Mouse (Mus musculus): Measurements from ENCODE around the gene Xpc. TPM values are rescaled to one million over a fixed set of nuclear protein-coding genes. Genes with fewer than 3 reads are reported as not detected.

The Xpc gene
- total and polyA plus RNA-seq, 3 experiments: 15.3 to 15.5 TPM; not detected in 1

DNA sequence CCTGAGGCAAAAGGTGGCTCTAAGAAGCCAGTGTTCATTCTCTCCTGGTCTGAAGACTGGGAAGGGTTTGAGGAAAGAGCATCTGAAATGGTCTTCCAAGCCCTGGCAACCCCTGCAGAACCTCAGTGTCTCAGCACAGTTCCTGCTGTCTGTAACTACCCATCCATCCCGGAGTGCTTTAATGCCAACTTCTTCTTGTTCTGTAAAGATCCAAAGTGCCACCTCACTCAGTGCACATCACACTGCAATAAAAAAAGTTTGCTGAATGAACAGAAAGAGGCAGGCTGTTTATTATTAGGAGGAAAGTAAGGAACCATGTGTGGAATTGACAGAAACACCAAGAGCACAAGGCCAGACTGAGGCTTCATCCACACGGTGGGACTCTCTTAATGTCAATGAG lies 45.0 kb downstream of the Xpc start:
- Histone ChIP-seq H3K9me3 (replicated peaks; ENCODE audit: insufficient read depth, low read length) (no peaks in the 10 kb centered on the region), H3K4me1 (ENCODE audit: control insufficient read depth in 1 of 2, insufficient read depth in 2 of 2, low read length in 2 of 2) (peaks cover 0 to 7% of the 10 kb centered on the region in 2 experiments; a peak in 2 of 4 replicates), H3K79me2 (ENCODE audit: control insufficient read depth, insufficient read depth, low read length, poor library complexity) (peaks cover 49% of the 10 kb centered on the region), H3K9ac (ENCODE audit: control insufficient read depth, low read depth, low read length, poor library complexity, severe bottlenecking) (no peak overlapping the region), H3K4me3 (ENCODE audit: control insufficient read depth in 1 of 2, insufficient read depth in 1 of 2, low read depth in 2 of 2, low read length in 2 of 2) (no peak overlapping the region), H3K27ac (ENCODE audit: control insufficient read depth, low read depth, low read length) (no peak overlapping the region), H3K36me3 (ENCODE audit: control insufficient read depth in 1 of 2, insufficient read depth in 2 of 2, low read length in 2 of 2) (peaks cover 16 to 17% of the 10 kb centered on the region in 2 experiments), H3K27me3 (ENCODE audit: control insufficient read depth in 1 of 2, insufficient read depth in 2 of 2, low read length in 2 of 2) (no peaks in the 10 kb centered on the region)
- DNase-seq (ENCODE audit: low read depth, low spot score): no peak
- no peak for TF ChIP-seq MAX (IDR thresholded peaks at IDR 0.05; ENCODE audit: low read length)
- TF ChIP-seq RAD21 (IDR thresholded peaks at IDR 0.05; ENCODE audit: low read depth, low read length): no peak
- peak; percentile 58; the same call in 1 of the 2 replicates for TF ChIP-seq POLR2AphosphoS2 (IDR thresholded peaks at IDR 0.05; ENCODE audit: low read length)

DNA sequence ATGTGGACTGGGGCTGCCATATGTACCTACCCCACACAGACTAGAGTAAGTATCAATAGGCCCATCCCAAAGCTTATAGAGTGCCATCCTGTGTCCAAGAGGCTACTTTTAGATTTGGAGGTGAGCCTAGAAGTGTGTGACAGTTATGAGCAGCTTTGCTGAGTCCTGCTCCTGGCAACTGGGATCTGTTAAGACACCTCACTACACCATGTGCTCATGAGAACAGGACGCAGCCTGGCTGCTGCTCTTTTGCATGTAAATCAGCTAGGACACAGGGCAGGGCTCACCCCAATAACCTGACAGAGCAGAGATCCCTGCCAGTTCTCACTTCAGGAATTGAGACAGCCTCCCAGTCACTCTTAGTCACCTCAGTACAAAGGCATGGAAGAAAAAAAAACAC lies 48.6 kb downstream of the Xpc start:
- Histone ChIP-seq H3K79me2 (ENCODE audit: control insufficient read depth, insufficient read depth, low read length, poor library complexity) (peaks cover 32% of the 10 kb centered on the region), H3K36me3 (ENCODE audit: control insufficient read depth in 1 of 2, insufficient read depth in 2 of 2, low read length in 2 of 2) (peaks cover 17 to 24% of the 10 kb centered on the region in 2 experiments)

DNA sequence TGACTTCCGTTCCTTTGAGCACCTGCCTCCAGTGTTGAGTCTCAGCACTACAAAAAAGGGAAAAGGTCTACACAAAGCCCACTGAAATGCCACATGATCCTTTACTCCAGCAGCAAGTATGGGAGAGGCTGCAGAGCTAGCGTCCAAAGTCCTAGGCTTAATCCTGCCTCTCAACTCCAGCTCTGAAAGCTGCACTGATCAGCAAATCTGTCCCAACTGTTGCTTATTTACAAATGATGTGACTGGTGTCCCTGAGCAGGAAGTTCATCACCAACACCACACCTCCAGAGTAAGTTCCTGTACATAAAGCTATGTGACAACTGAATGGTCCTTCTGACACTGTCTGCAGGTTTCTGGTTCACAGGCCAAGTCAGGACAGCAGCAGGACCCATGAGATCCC lies 49.9 kb downstream of the Xpc start:
- H3K9me3 ChIP-seq (replicated peaks; ENCODE audit: insufficient read depth, low read length): no peaks in the 10 kb centered on the region
- DNase-seq (ENCODE audit: low read depth, low spot score): no peak
- H3K4me3 ChIP-seq (ENCODE audit: control insufficient read depth in 1 of 2, insufficient read depth in 1 of 2, low read depth in 2 of 2, low read length in 2 of 2): no peak overlapping the region
- no peaks in the 10 kb centered on the region for H3K27me3 ChIP-seq (ENCODE audit: control insufficient read depth in 1 of 2, insufficient read depth in 2 of 2, low read length in 2 of 2)
- no peaks in the 10 kb centered on the region for H3K4me1 ChIP-seq (ENCODE audit: control insufficient read depth in 1 of 2, insufficient read depth in 2 of 2, low read length in 2 of 2)
- TF ChIP-seq POLR2AphosphoS5 (IDR thresholded peaks at IDR 0.05; ENCODE audit: borderline replicate concordance, low read depth, low read length): no peak
- no peak overlapping the region for H3K27ac ChIP-seq (ENCODE audit: control insufficient read depth, low read depth, low read length)
- peaks cover 8 to 24% of the 10 kb centered on the region in 2 experiments for H3K36me3 ChIP-seq (ENCODE audit: control insufficient read depth in 1 of 2, insufficient read depth in 2 of 2, low read length in 2 of 2)
- peaks cover 21% of the 10 kb centered on the region for H3K79me2 ChIP-seq (ENCODE audit: control insufficient read depth, insufficient read depth, low read length, poor library complexity)
- H3K9ac ChIP-seq (ENCODE audit: control insufficient read depth, low read depth, low read length, poor library complexity, severe bottlenecking): no peak overlapping the region

More for the DNA sequence above, 48.6 kb downstream of the Xpc start:
- Histone ChIP-seq H3K27me3 (ENCODE audit: control insufficient read depth in 1 of 2, insufficient read depth in 2 of 2, low read length in 2 of 2) (no peaks in the 10 kb centered on the region), H3K9me3 (replicated peaks; ENCODE audit: insufficient read depth, low read length) (no peaks in the 10 kb centered on the region), H3K9ac (ENCODE audit: control insufficient read depth, low read depth, low read length, poor library complexity, severe bottlenecking) (no peak overlapping the region), H3K27ac (ENCODE audit: control insufficient read depth, low read depth, low read length) (no peak overlapping the region), H3K4me1 (ENCODE audit: control insufficient read depth in 1 of 2, insufficient read depth in 2 of 2, low read length in 2 of 2) (peaks cover 0 to 7% of the 10 kb centered on the region in 2 experiments; a peak in 2 of 4 replicates), H3K4me3 (ENCODE audit: control insufficient read depth in 1 of 2, insufficient read depth in 1 of 2, low read depth in 2 of 2, low read length in 2 of 2) (no peak overlapping the region)
- TF ChIP-seq POLR2AphosphoS5 (IDR thresholded peaks at IDR 0.05; ENCODE audit: borderline replicate concordance, low read depth, low read length): no peak
- no peak for TF ChIP-seq MAFK (IDR thresholded peaks at IDR 0.05; ENCODE audit: borderline replicate concordance, low read depth, low read length)
- TF ChIP-seq MAZ (IDR thresholded peaks at IDR 0.05; ENCODE audit: low read depth, low read length): no peak
- TF ChIP-seq POLR2A (IDR thresholded peaks at IDR 0.05; ENCODE audit: control insufficient read depth in 1 of 2, insufficient read depth in 1 of 2, low read depth in 1 of 2, low read length in 2 of 2, poor library complexity in 1 of 2): peak in 1 of 2 experiments; percentile 27; a peak in 1 of 4 replicates
- DNase-seq (ENCODE audit: low read depth, low spot score): no peak

DNA sequence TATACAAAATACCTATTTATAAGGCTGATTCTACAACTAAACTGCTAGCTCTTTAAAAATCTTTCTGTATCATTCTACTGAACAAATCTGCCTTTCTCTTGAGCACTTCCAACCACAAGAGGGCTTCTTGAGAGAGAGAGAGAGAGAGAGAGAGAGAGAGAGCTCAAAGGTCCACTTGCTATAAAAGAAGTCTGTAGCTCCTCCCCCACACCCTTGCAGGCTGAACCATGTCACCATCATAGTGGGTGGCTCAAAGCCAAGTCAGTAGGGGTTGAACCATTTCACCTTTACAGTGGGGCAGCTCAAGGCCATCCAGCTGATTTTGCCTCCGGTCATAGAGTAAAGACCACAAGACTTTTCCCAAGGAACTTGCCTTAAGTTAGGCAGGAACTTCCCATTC lies 56.2 kb downstream of the Xpc start:
- no peaks in the 10 kb centered on the region for H3K4me1 ChIP-seq (ENCODE audit: control insufficient read depth in 1 of 2, insufficient read depth in 2 of 2, low read length in 2 of 2)
- DNase-seq (ENCODE audit: low read depth, low spot score): peak; percentile 34
- TF ChIP-seq JUND (IDR thresholded peaks at IDR 0.05; ENCODE audit: low read depth, low read length) (peak; percentile 58; the same call in 1 of the 2 replicates), KAT2A (conservative IDR thresholded peaks at IDR 0.05; ENCODE audit: low read depth, low read length) (no peak), SMC3 (IDR thresholded peaks at IDR 0.05; ENCODE audit: low read depth, low read length) (0 out of 2 replicates have a peak, but pooled peaks have one; percentile 4), TBP (IDR thresholded peaks at IDR 0.05; ENCODE audit: low read depth, low read length) (no peak)

More for the DNA sequence above, 56.2 kb downstream of the Xpc start:
- Histone ChIP-seq H3K27me3 (ENCODE audit: control insufficient read depth in 1 of 2, insufficient read depth in 2 of 2, low read length in 2 of 2) (peaks cover 2 to 4% of the 10 kb centered on the region in 2 experiments; a peak in 3 of 4 replicates), H3K9me3 (replicated peaks; ENCODE audit: insufficient read depth, low read length) (no peaks in the 10 kb centered on the region), H3K79me2 (ENCODE audit: control insufficient read depth, insufficient read depth, low read length, poor library complexity) (no peaks in the 10 kb centered on the region), H3K4me3 (ENCODE audit: control insufficient read depth in 1 of 2, insufficient read depth in 1 of 2, low read depth in 2 of 2, low read length in 2 of 2) (no peak overlapping the region), H3K36me3 (ENCODE audit: control insufficient read depth in 1 of 2, insufficient read depth in 2 of 2, low read length in 2 of 2) (peaks cover 0 to 5% of the 10 kb centered on the region in 2 experiments; a peak in 2 of 4 replicates), H3K9ac (ENCODE audit: control insufficient read depth, low read depth, low read length, poor library complexity, severe bottlenecking) (no peak overlapping the region), H3K27ac (ENCODE audit: control insufficient read depth, low read depth, low read length) (no peak overlapping the region)
